Mouse (Mus musculus) liver, postnatal 0 days (tissue): ENCODE measurements around the gene Bfsp1. TPM values are rescaled to one million over a fixed set of nuclear protein-coding genes. Genes with fewer than 3 reads are reported as not detected.

Source experiments
- ATAC-seq: fragments of 200-750 bp; cut with Nextera tagmentation; 2 replicates; pipeline ENCODE4 v1.8.0; 2017; ENCODE audit warnings: mild to moderate bottlenecking, moderate library complexity
- DNase-seq: peaks from one replicate; pipeline ENCODE4 v3.0.0-alpha.2; 2016
- H3K27ac ChIP-seq: fragments of 300-500 bp; sonication (generic); 2 replicates; pipeline ENCODE4 v1.5.1; 2014; ENCODE audit warnings: antibody characterized with exemption, moderate library complexity, mild to moderate bottlenecking, low read depth
- H3K27me3 ChIP-seq: fragments of 300-500 bp; sonication (generic); 2 replicates; pipeline ENCODE4 v1.6.1; 2014; ENCODE audit warnings: low read length, control low read depth, mixed read lengths; ENCODE audit not compliant: insufficient read depth
- H3K36me3 ChIP-seq: fragments of 300-500 bp; sonication (generic); replicated peaks from 2 replicates; pipeline ENCODE4 v1.6.1; 2014; ENCODE audit warnings: mild to moderate bottlenecking, control low read depth, low read length, moderate library complexity, mixed read lengths; ENCODE audit not compliant: insufficient read depth
- H3K4me1 ChIP-seq: fragments of 300-500 bp; sonication (generic); 2 replicates; pipeline ENCODE4 v1.6.1; 2014; ENCODE audit warnings: antibody characterized with exemption, mild to moderate bottlenecking, control low read depth; ENCODE audit not compliant: insufficient read depth
- H3K4me2 ChIP-seq: fragments of 300-500 bp; sonication (generic); 2 replicates; pipeline ENCODE4 v1.6.1; 2014; ENCODE audit warnings: low read depth, mild to moderate bottlenecking, low read length, moderate library complexity, mixed read lengths
- H3K4me3 ChIP-seq: fragments of 300-500 bp; sonication (generic); 2 replicates; pipeline ENCODE4 v1.5.1; 2014; ENCODE audit warnings: low read depth, low read length
- H3K9ac ChIP-seq: fragments of 300-500 bp; sonication (generic); replicated peaks from 2 replicates; pipeline ENCODE4 v1.6.1; 2014; ENCODE audit warnings: mild to moderate bottlenecking, moderate library complexity
- H3K9me3 ChIP-seq: fragments of 300-500 bp; sonication (generic); 2 replicates; pipeline ENCODE4 v1.6.1; 2016; ENCODE audit warnings: mild to moderate bottlenecking, control low read depth, low read length, mixed read lengths
- CTCF ChIP-seq: sonication (generic); IDR thresholded peaks from 2 replicates; pipeline ENCODE4 v1.5.1; 2016; ENCODE audit warnings: antibody characterized with exemption, low read depth
- EP300 ChIP-seq: IDR thresholded peaks from 2 replicates; pipeline ENCODE4 v1.6.1; 2016; ENCODE audit warnings: antibody characterized with exemption, low read depth, mild to moderate bottlenecking
- WGBS: fragments of 180-500 bp; shearing (Covaris S2); extraction: QIAGEN DNeasy Blood & Tissue Kit; methylation state at CpG from one replicate; pipeline ENCODE4 v1.1.7; 2014; ENCODE audit not compliant: insufficient replicate concordance; 5-methylcytosine and 5-hydroxymethylcytosine counted together
- polyA plus RNA-seq: library from polyadenylated mRNA; unstranded; fragments of >200 nt; fragmentation: Nextera tagmentation; extraction: Ambion mirVana; gene quantifications from 2 replicates; pipeline ENCODE4 v1.2.1, GENCODE M21; 2015

Gene Bfsp1
- polyA plus RNA-seq, 1 experiment from 2014 or later: 0.12 TPM

DNA sequence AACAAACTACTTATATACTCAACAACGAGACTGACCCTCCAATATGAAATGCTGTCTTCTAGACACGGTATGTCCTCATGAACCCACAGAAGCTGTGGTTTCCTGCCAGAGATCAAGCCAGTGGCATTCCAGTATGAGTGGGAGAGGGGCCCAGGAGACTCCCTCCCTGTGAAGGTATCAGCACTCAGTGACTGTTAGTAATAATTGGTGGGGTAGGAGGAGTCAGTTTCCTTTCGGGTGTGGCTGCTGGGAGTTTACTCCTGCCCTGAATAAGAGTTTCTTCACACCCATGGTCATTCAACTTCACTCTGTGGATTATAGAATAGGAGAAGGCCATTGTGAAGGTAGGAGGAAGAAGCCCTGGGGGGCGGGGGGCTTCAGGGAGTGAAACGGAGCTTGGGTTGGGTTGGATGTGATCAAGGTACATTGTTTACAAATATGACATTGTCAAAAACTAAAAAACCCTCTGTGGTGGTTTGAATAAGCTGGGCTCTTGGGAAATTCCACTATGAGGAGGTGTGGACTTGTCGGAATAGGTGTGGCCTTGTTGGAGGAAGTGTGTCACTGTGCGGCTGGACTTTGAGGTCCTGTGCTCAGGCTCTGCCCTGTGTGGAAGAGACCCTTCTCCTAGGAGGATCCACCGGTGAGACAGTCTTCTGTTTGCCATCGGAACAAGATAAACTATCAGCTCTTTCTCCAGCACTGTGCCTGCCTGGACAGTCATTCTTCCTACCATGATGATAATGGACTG, 36.7 kb upstream of the Bfsp1 start:
- no peak for DNase-seq
- Histone ChIP-seq H3K9ac (no peak overlapping the region), H3K9me3 (no peaks in the 10 kb centered on the region), H3K4me1 (0 out of 2 replicates have a peak, but pooled peaks cover 9% of the 10 kb centered on the region), H3K36me3 (no peaks in the 10 kb centered on the region), H3K27ac (no peak overlapping the region), H3K4me3 (no peak overlapping the region), H3K4me2 (no peak overlapping the region), H3K27me3 (no peaks in the 10 kb centered on the region)
- 65% methylated on average over 9 of the region's 9 CpGs for WGBS
- no peak for ATAC-seq
- TF ChIP-seq EP300 (no peak), CTCF (no peak)

DNA sequence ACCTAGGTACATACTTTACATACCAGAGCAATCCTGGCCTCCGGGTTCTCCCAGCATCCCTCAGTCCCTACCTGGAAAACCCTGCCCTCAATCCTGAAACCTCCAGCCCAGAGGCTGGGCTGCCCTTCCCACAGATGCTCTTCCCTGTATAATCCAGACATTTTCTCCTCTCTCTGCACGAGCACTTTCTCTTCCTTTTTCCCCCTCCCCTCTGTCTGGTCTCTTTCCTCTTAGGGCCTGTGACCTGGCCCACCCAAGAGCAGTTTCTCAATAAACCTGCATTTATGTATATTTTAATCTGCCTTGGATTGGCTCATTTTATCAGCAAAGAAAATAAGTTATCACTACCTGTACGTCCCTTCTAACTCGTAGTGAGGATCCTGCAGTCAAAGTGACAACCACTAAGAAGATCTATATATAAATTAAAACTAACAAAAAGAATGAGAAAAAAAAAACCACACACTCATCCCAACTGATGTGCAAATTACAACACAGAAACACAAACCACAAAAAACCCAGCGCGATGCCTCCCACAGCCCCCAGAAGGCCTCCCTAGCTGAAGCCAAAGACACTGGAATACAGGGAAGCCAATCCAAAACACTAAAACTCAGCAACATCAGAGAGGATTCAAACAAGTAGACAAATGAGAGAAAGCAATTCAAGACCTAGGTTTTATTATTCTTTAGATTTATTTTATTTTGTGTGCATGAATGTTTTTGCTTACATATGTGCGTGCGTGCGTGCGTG, 28.5 kb upstream of the Bfsp1 start:
- DNase-seq: no peak
- H3K9ac ChIP-seq: no peak overlapping the region
- no peaks in the 10 kb centered on the region for H3K36me3 ChIP-seq
- H3K4me2 ChIP-seq: no peak overlapping the region
- H3K27ac ChIP-seq: no peak overlapping the region
- no peaks in the 10 kb centered on the region; the same call in 1 of the 2 replicates for H3K4me1 ChIP-seq
- no peaks in the 10 kb centered on the region for H3K9me3 ChIP-seq
- no peak for TF ChIP-seq EP300
- TF ChIP-seq CTCF: no peak
- 66% methylated on average over 10 of the region's 10 CpGs for WGBS
- no peak overlapping the region for H3K4me3 ChIP-seq
- no peaks in the 10 kb centered on the region for H3K27me3 ChIP-seq
- ATAC-seq: no peak

DNA sequence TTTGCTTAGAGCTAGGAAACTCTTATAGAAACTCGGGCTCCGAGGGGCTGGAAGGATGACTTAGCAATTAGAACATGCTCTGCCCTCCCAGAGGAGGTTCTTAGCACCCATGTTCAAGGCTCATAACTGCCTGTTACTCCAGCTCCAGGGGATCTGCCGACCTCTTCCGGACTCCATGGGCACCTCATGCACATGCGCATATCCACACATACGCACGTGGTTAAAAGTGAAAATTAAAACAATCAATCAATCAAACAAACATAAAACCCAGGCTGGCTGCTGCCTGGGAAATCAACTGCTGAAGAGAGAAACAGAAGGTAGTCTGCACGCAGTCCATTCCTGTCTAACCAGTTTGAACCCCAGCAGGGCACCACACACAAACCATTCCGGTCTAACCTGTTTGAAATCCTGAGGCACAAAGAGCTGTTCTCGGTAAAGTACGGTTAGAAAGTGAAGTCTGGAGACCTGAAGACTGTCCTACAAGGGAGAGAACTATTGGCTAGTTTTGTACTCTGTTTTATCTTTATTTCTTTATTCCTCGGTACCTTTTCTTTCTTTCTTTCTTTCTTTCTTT, 27.0 kb upstream of the Bfsp1 start:
- Histone ChIP-seq H3K4me3 (no peak overlapping the region), H3K27ac (no peak overlapping the region), H3K9ac (no peak overlapping the region), H3K9me3 (no peaks in the 10 kb centered on the region), H3K4me1 (no peaks in the 10 kb centered on the region; the same call in 1 of the 2 replicates), H3K36me3 (no peaks in the 10 kb centered on the region), H3K4me2 (0 out of 2 replicates have a peak overlapping the region, but pooled peaks have one; percentile 9), H3K27me3 (no peaks in the 10 kb centered on the region)
- TF ChIP-seq EP300 (no peak), CTCF (no peak)
- 57% methylated on average over 12 of the region's 12 CpGs for WGBS
- no peak for DNase-seq
- ATAC-seq: peak; percentile 29; the same call in 1 of the 2 replicates

DNA sequence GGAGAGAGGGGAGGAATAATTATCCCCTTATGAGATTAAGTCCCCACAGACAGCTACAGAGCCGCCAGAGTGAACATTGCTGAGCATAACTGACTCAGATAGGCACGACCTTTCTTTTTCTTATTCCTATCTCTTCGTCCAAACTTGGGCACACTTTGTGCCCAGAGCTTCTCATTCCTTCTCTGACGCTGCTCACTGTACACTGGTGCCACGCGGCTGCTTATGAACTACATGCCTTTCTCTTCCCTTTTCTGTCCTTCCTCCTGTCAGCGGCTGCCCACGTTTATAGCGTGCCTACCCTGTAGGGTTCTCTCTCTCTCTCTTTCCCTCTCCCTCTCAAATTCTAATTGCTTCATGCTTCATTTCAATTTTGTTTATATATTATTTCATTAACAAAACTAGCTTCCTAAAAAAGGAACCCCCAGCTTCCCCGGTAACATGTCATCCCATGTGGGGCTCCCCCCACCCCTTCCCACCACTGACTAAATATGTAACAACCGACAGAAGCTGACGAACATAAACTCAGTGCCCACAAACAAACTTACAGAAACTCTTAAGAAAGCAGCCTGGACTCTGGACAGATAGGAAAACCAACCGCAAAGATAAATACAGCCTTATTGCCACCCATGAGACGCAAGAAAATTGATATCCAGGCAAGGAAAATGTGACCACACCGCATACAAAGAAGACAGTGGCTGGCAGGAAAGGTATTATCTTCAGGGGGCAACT, 26.3 kb upstream of the Bfsp1 start:
- Histone ChIP-seq H3K4me1 (no peaks in the 10 kb centered on the region; the same call in 1 of the 2 replicates), H3K4me3 (no peak overlapping the region), H3K9ac (no peak overlapping the region; the same call in 1 of the 2 replicates), H3K27me3 (no peaks in the 10 kb centered on the region), H3K9me3 (no peaks in the 10 kb centered on the region), H3K4me2 (peak overlapping the region; percentile 22; the same call in 1 of the 2 replicates), H3K27ac (peak overlapping the region; percentile 34; the same call in 1 of the 2 replicates), H3K36me3 (no peaks in the 10 kb centered on the region)
- ATAC-seq (peak; percentile 17; the same call in 1 of the 2 replicates), DNase-seq (no peak)
- no peak for TF ChIP-seq CTCF
- 55% methylated on average over 15 of the region's 15 CpGs for WGBS

DNA sequence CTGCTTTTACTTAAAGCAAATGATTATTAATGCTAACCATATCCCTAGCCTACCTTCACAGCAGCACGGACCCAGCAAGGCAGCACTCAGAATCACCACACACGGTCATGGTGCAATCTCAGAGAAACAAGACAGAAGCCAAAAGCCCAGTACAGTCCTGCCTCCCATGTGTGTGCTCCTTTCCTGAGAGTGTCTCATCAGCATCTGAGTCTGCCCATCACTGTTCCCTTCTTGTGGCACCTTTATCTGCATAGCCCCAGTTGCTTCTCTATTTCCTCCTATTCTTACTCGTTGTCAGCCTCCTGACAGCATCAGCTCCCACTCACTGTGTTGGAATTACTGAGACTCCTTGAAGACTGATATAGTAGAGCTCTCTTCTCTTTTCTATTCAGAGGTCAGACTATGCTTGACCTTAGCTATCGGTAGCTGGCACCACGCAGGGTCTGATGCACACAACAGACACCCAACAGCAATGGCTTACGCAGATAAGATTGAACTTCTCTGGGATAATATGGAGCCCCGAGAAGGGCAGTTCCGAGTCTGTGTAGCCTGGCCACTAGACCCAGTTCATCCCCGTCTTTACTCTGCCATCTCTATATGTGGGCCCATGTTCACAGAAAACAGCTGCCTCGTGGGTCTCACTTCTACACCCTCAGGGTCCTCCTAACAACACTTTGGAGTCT, 19.8 kb upstream of the Bfsp1 start:
- WGBS: 66% methylated on average over 10 of the region's 10 CpGs
- DNase-seq (no peak), ATAC-seq (no peak)
- H3K9me3 ChIP-seq: no peaks in the 10 kb centered on the region
- H3K27ac ChIP-seq: no peak overlapping the region
- no peak overlapping the region for H3K9ac ChIP-seq
- H3K4me1 ChIP-seq: no peaks in the 10 kb centered on the region
- H3K4me2 ChIP-seq: no peak overlapping the region
- TF ChIP-seq CTCF (no peak), EP300 (no peak)
- no peaks in the 10 kb centered on the region for H3K36me3 ChIP-seq
- no peak overlapping the region for H3K4me3 ChIP-seq
- H3K27me3 ChIP-seq: no peaks in the 10 kb centered on the region
